Comparison of ENCODE assay signal across 14 mouse cellular contexts in the genomic region with DNA sequence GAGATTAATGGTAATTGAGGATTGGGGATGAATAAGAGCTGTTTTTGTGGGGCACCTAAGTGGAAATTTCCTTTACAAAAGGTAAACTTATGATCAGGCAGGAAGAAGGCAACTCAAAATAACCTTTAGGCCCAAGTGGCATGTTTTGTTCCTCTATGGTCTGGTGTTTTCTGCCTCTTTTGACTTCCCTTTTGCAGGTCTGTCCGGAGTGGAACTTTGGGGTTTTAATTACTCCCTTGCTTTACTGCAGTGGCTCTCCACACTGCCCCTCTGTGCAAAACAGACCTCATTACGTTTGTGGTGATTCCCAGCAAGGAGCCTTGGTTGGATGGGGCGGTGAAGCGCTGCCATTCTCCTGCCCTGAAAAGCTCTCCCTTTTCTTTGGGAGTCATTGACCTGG. TPM values are rescaled to one million over a fixed set of nuclear protein-coding genes. Genes with fewer than 3 reads are reported as not detected.
A peak's percentile ranks its signal among the peaks of the same experiment; 100 is the strongest.
DNase-seq lines count a peak whose midpoint lies in the region; ATAC-seq and TF ChIP-seq lines count a peak whose summit lies in the region.
"Had no signal": no experiment of that assay in that cellular context is flagged by ENCODE, and none has a peak within 500 bp of the region (broad histone marks: within the 10 kb centered on the region; RNA-seq: fewer than 3 reads in every experiment).

No protein-coding gene starts in this region.

- no peak for TF ChIP-seq EP300 in lung, postnatal 0 days (IDR thresholded peaks at IDR 0.05)

- no peaks in the 10 kb centered on the region for H3K36me3 ChIP-seq in hindbrain, postnatal 0 days (ENCODE audit: insufficient read depth, low read length)
- H3K36me3 ChIP-seq in hindbrain, embryonic 12.5 days: no peaks in the 10 kb centered on the region
- no peaks in the 10 kb centered on the region for H3K36me3 ChIP-seq in lung, embryonic 14.5 days (ENCODE audit: insufficient read depth)
- no peaks in the 10 kb centered on the region for H3K36me3 ChIP-seq in lung, postnatal 0 days (ENCODE audit: insufficient read depth, low read length)
- H3K36me3 ChIP-seq: lung, embryonic 15.5 days; neural tube, embryonic 15.5 days had no signal

- H3K9ac ChIP-seq in hindbrain, postnatal 0 days (replicated peaks; ENCODE audit: low read length): no peak overlapping the region
- H3K9ac ChIP-seq in hindbrain, embryonic 12.5 days: no peak overlapping the region
- no peak overlapping the region for H3K9ac ChIP-seq in lung, embryonic 14.5 days
- no peak overlapping the region for H3K9ac ChIP-seq in lung, postnatal 0 days (replicated peaks; ENCODE audit: low read depth)
- H3K9ac ChIP-seq: lung, embryonic 15.5 days; neural tube, embryonic 15.5 days had no signal

- no peak for TF ChIP-seq POLR2A in bone marrow macrophage, adult 2 months (IDR thresholded peaks at IDR 0.05; ENCODE audit: borderline replicate concordance, low read depth, low read length)
- TF ChIP-seq POLR2A in olfactory bulb, adult 2 months (IDR thresholded peaks at IDR 0.05; ENCODE audit: insufficient read depth, low read depth, low read length): no peak

- no peak for ATAC-seq in hindbrain, postnatal 0 days
- ATAC-seq in hindbrain, embryonic 12.5 days (ENCODE audit: low FRiP score): no peak
- no peak for ATAC-seq in lung, embryonic 14.5 days (ENCODE audit: insufficient read depth)
- no peak for ATAC-seq in lung, postnatal 0 days

- H3K9me3 ChIP-seq in hindbrain, postnatal 0 days (ENCODE audit: low read length): no peaks in the 10 kb centered on the region
- no peaks in the 10 kb centered on the region for H3K9me3 ChIP-seq in hindbrain, embryonic 12.5 days (replicated peaks)
- H3K9me3 ChIP-seq in lung, embryonic 14.5 days (ENCODE audit: low read depth, low read length): no peaks in the 10 kb centered on the region
- H3K9me3 ChIP-seq in lung, postnatal 0 days (ENCODE audit: low read length): no peaks in the 10 kb centered on the region
- H3K9me3 ChIP-seq: forebrain, embryonic 10.5 days; lung, embryonic 15.5 days; megakaryocyte, embryonic 14.5 days; neural tube, embryonic 15.5 days had no signal

- H3K27ac ChIP-seq in hindbrain, postnatal 0 days: no peak overlapping the region
- no peak overlapping the region for H3K27ac ChIP-seq in hindbrain, embryonic 12.5 days
- no peak overlapping the region for H3K27ac ChIP-seq in lung, embryonic 14.5 days (ENCODE audit: low read depth)
- H3K27ac ChIP-seq in lung, postnatal 0 days (ENCODE audit: low read length): no peak overlapping the region
- peak overlapping the region; percentile 41 for H3K27ac ChIP-seq in bone marrow macrophage, adult 2 months (ENCODE audit: insufficient read depth, low read depth, low read length)
- peak overlapping the region; percentile 20; the same call in 1 of the 2 replicates for H3K27ac ChIP-seq in olfactory bulb, adult 2 months (ENCODE audit: insufficient read depth, low read depth, low read length)
- H3K27ac ChIP-seq: lung, embryonic 15.5 days; neural tube, embryonic 15.5 days had no signal

- H3K27me3 ChIP-seq in hindbrain, postnatal 0 days (ENCODE audit: insufficient read depth, low read length): no peaks in the 10 kb centered on the region
- H3K27me3 ChIP-seq in hindbrain, embryonic 12.5 days: no peaks in the 10 kb centered on the region
- no peaks in the 10 kb centered on the region for H3K27me3 ChIP-seq in lung, embryonic 14.5 days (ENCODE audit: insufficient read depth, low read length)
- H3K27me3 ChIP-seq in lung, postnatal 0 days (replicated peaks; ENCODE audit: insufficient read depth, low read length): no peaks in the 10 kb centered on the region
- H3K27me3 ChIP-seq: lung, embryonic 15.5 days; neural tube, embryonic 15.5 days had no signal

- WGBS in hindbrain, postnatal 0 days: 34% methylated on average over 4 of the region's 4 CpGs
- 34% methylated on average over 4 of the region's 4 CpGs for WGBS in hindbrain, embryonic 12.5 days
- WGBS in lung, embryonic 14.5 days: 72% methylated on average over 4 of the region's 4 CpGs
- WGBS in lung, postnatal 0 days: 73% methylated on average over 4 of the region's 4 CpGs
- 68% methylated on average over 4 of the region's 4 CpGs for WGBS in olfactory bulb, adult 2 months

- no peak overlapping the region for H3K4me2 ChIP-seq in hindbrain, postnatal 0 days (ENCODE audit: low read depth, low read length)
- no peak overlapping the region for H3K4me2 ChIP-seq in hindbrain, embryonic 12.5 days (replicated peaks)
- no peak overlapping the region for H3K4me2 ChIP-seq in lung, embryonic 14.5 days
- no peak overlapping the region for H3K4me2 ChIP-seq in lung, postnatal 0 days (replicated peaks; ENCODE audit: low read depth, low read length)
- H3K4me2 ChIP-seq: lung, embryonic 15.5 days; neural tube, embryonic 15.5 days had no signal

- peak; percentile 30 for TF ChIP-seq CTCF in hindbrain, postnatal 0 days (IDR thresholded peaks at IDR 0.05; ENCODE audit: low read depth)
- TF ChIP-seq CTCF in lung, embryonic 14.5 days (IDR thresholded peaks at IDR 0.05; ENCODE audit: low read depth): 0 out of 2 replicates have a peak, but pooled peaks have one; percentile 10
- TF ChIP-seq CTCF in lung, postnatal 0 days (IDR thresholded peaks at IDR 0.05): no peak
- TF ChIP-seq CTCF in bone marrow macrophage, adult 2 months (IDR thresholded peaks at IDR 0.05; ENCODE audit: low read depth, low read length): no peak
- TF ChIP-seq CTCF in olfactory bulb, adult 2 months (IDR thresholded peaks at IDR 0.05; ENCODE audit: insufficient read depth, low read depth, low read length): no peak

- no peak for DNase-seq in hindbrain, postnatal 0 days (ENCODE audit: low spot score)
- DNase-seq in lung, embryonic 14.5 days: no peak
- DNase-seq in lung, postnatal 0 days (ENCODE audit: low spot score): no peak
- DNase-seq in thymus, postnatal 10 days (ENCODE audit: low spot score in 2 of 2): no peak
- DNase-seq: adrenal gland, adult 2 months; cerebellum, adult 18-20 months; kidney, adult 11 months had no signal

- H3K4me1 ChIP-seq in hindbrain, postnatal 0 days (ENCODE audit: insufficient read depth, low read length): peaks cover 13% of the 10 kb centered on the region
- H3K4me1 ChIP-seq in hindbrain, embryonic 12.5 days: peaks cover 35% of the 10 kb centered on the region
- peaks cover 6% of the 10 kb centered on the region; the same call in 1 of the 2 replicates for H3K4me1 ChIP-seq in lung, embryonic 14.5 days (ENCODE audit: insufficient read depth)
- H3K4me1 ChIP-seq in lung, postnatal 0 days (ENCODE audit: insufficient read depth, low read depth, low read length): no peaks in the 10 kb centered on the region
- peaks cover 48% of the 10 kb centered on the region for H3K4me1 ChIP-seq in bone marrow macrophage, adult 2 months (ENCODE audit: control insufficient read depth, insufficient read depth, low read length)
- peaks cover 52% of the 10 kb centered on the region for H3K4me1 ChIP-seq in olfactory bulb, adult 2 months (ENCODE audit: control insufficient read depth, insufficient read depth, low read length)

- no peak overlapping the region for H3K4me3 ChIP-seq in hindbrain, postnatal 0 days (ENCODE audit: low read length)
- no peak overlapping the region for H3K4me3 ChIP-seq in hindbrain, embryonic 12.5 days
- no peak overlapping the region for H3K4me3 ChIP-seq in lung, embryonic 14.5 days (ENCODE audit: low read depth, low read length)
- H3K4me3 ChIP-seq in lung, postnatal 0 days (ENCODE audit: low read depth, low read length): no peak overlapping the region
- no peak overlapping the region for H3K4me3 ChIP-seq in bone marrow macrophage, adult 2 months (ENCODE audit: insufficient read depth, low read length)
- no peak overlapping the region for H3K4me3 ChIP-seq in olfactory bulb, adult 2 months (ENCODE audit: insufficient read depth, low read depth, low read length)
- H3K4me3 ChIP-seq: forebrain, embryonic 10.5 days; lung, embryonic 15.5 days; megakaryocyte, embryonic 14.5 days; neural tube, embryonic 15.5 days had no signal

RNA-seq across cellular contexts. Expression of a gene that starts 24.3 kb away (rescaled TPM):
- 19.1 and 33.4 TPM in 2 replicates for total RNA-seq in hindbrain, postnatal 0 days (2014; rRNA removed)
- 18.0 and 18.7 TPM in 2 replicates for polyA plus RNA-seq in hindbrain, postnatal 0 days (2015; fragmentation: Nextera tagmentation; extraction: Ambion mirVana)
- 14.7 and 16.0 TPM in 2 replicates for polyA plus RNA-seq in hindbrain, embryonic 12.5 days (2016; fragmentation: Nextera tagmentation; extraction: Ambion mirVana)
- 10.3 and 10.5 TPM in 2 replicates for polyA plus RNA-seq in lung, embryonic 14.5 days (2014; fragmentation: Nextera tagmentation; extraction: Ambion mirVana)
- 6.0 and 7.7 TPM in 2 replicates for polyA plus RNA-seq in lung, postnatal 0 days (2015; fragmentation: Nextera tagmentation; extraction: Ambion mirVana)
- polyA plus RNA-seq in bone marrow macrophage, adult 2 months (2012; ENCODE audit: insufficient read depth, insufficient read length, missing spikeins): 11.5 and 13.9 TPM in 2 replicates
- polyA plus RNA-seq in olfactory bulb, adult 2 months (2012; ENCODE audit: insufficient read depth, insufficient read length, low replicate concordance, missing spikeins): not detected in 2 replicates

Comparison
In these comparisons a context has a peak if more than half of its experiments do, and no peak if none do; other contexts are left out.
1. CTCF ChIP-seq: peak in hindbrain, postnatal 0 days (single experiment) and lung, embryonic 14.5 days (single experiment); none in lung, postnatal 0 days (single experiment), bone marrow macrophage, adult 2 months (single experiment) and olfactory bulb, adult 2 months (single experiment).
2. H3K27ac ChIP-seq: peak in bone marrow macrophage, adult 2 months (single experiment) and olfactory bulb, adult 2 months (single experiment); none in hindbrain, postnatal 0 days (single experiment), hindbrain, embryonic 12.5 days (single experiment), lung, embryonic 14.5 days (single experiment) and lung, postnatal 0 days (single experiment).